22 mouse cellular contexts compared by ENCODE assay signal in the genomic region with DNA sequence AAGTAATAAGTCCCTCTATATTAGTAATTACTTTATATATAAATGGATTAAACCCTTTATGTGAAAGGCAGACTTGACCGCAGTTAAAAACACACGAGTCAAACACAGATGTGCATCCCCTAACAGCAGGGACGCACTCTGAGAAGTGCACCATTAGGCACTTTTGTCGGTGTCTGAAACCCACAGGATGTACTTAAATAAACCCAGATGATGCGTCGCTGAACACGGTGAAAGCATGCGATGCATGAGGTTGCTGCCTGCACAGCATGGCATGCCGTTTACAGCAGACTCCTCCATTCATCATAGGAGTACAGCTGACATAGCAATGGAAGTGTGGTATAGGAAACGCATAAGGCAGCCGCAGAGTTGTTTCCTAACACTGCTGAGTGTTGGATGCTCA. TPM values are rescaled to one million over a fixed set of nuclear protein-coding genes. Genes with fewer than 3 reads are reported as not detected.
DNase-seq lines count a peak whose midpoint lies in the region; ATAC-seq and TF ChIP-seq lines count a peak whose summit lies in the region.
"Had no signal": no experiment of that assay in that cellular context is flagged by ENCODE, and none has a peak within 500 bp of the region (broad histone marks: within the 10 kb centered on the region; RNA-seq: fewer than 3 reads in every experiment).

No protein-coding gene starts in this region.

- no peaks in the 10 kb centered on the region for H3K9me3 ChIP-seq in limb, embryonic 11.5 days (ENCODE audit: control insufficient read depth, low read length)
- no peaks in the 10 kb centered on the region for H3K9me3 ChIP-seq in kidney, embryonic 14.5 days (ENCODE audit: control insufficient read depth, low read length)
- H3K9me3 ChIP-seq: forebrain, embryonic 13.5 days; G1E; heart, embryonic 12.5 days; hindbrain, embryonic 15.5 days had no signal

- no peak for ATAC-seq in limb, embryonic 11.5 days (ENCODE audit: insufficient number of reproducible peaks, low FRiP score, low TSS enrichment, low read depth)
- ATAC-seq in kidney, embryonic 14.5 days (ENCODE audit: low FRiP score, low TSS enrichment) = no peak
- ATAC-seq: CD4-positive, CD25-positive, alpha-beta regulatory T cell, adult 4 months; forebrain, embryonic 13.5 days; forebrain, postnatal 0 days; inflammation-experienced regulatory T-cells, adult 6 months; intestine, postnatal 0 days had no signal

- no peak overlapping the region for H3K4me3 ChIP-seq in limb, embryonic 11.5 days (ENCODE audit: low read depth, low read length)
- no peak overlapping the region for H3K4me3 ChIP-seq in kidney, embryonic 14.5 days (ENCODE audit: low read length)
- H3K4me3 ChIP-seq: forebrain, embryonic 13.5 days; heart, embryonic 12.5 days; hindbrain, embryonic 15.5 days had no signal

- TF ChIP-seq POLR2A in brain, embryonic 14.5 days (IDR thresholded peaks at IDR 0.05; ENCODE audit: borderline replicate concordance, extremely low read depth, insufficient read depth, insufficient read length, poor library complexity, severe bottlenecking) = no peak

- no peak overlapping the region for H3K4me2 ChIP-seq in limb, embryonic 11.5 days (ENCODE audit: low read depth, severe bottlenecking)
- H3K4me2 ChIP-seq in kidney, embryonic 14.5 days (replicated peaks; ENCODE audit: low read depth, low read length) = no peak overlapping the region
- H3K4me2 ChIP-seq: forebrain, embryonic 13.5 days; heart, embryonic 12.5 days; hindbrain, embryonic 15.5 days had no signal

- peak; percentile 27 for DNase-seq in heart, adult 11 months
- no peak for DNase-seq in heart, postnatal 36 days
- peak; percentile 75 for DNase-seq in A20 (ENCODE audit: low read depth, low spot score)
- DNase-seq in brain, embryonic 14.5 days (ENCODE audit: low read depth) = peak; percentile 19
- DNase-seq in limb, embryonic 11.5 days (ENCODE audit: low spot score) = peak; percentile 47
- DNase-seq in frontal cortex, postnatal 10 days (ENCODE audit: low spot score in 2 of 2) = no peak
- DNase-seq: adrenal gland, adult 8-10 months; adrenal gland, postnatal 36 days; B cell, adult 2 months; cerebellum, adult 11 months; cerebellum, adult 9-10 months; cerebellum, postnatal 25 days; forebrain, postnatal 0 days; gastrocnemius, postnatal 10 days had no signal

- no peak overlapping the region for H3K27ac ChIP-seq in limb, embryonic 11.5 days (replicated peaks; ENCODE audit: low read depth, low read length)
- H3K27ac ChIP-seq in kidney, embryonic 14.5 days (ENCODE audit: low read depth, low read length) = no peak overlapping the region
- H3K27ac ChIP-seq: forebrain, embryonic 13.5 days; hindbrain, embryonic 15.5 days had no signal

- no peaks in the 10 kb centered on the region for H3K36me3 ChIP-seq in limb, embryonic 11.5 days (ENCODE audit: control insufficient read depth, insufficient read depth, low read length)
- no peaks in the 10 kb centered on the region for H3K36me3 ChIP-seq in kidney, embryonic 14.5 days (ENCODE audit: control insufficient read depth, insufficient read depth, low read length)
- H3K36me3 ChIP-seq: G1E; heart, embryonic 12.5 days; hindbrain, embryonic 15.5 days had no signal

- H3K27me3 ChIP-seq in limb, embryonic 11.5 days (ENCODE audit: control insufficient read depth, insufficient read depth, low read length) = no peaks in the 10 kb centered on the region
- no peaks in the 10 kb centered on the region for H3K27me3 ChIP-seq in kidney, embryonic 14.5 days (ENCODE audit: control insufficient read depth, insufficient read depth, low read length)
- H3K27me3 ChIP-seq: hindbrain, embryonic 15.5 days had no signal

- TF ChIP-seq CTCF in brain, embryonic 14.5 days (IDR thresholded peaks at IDR 0.05; ENCODE audit: borderline replicate concordance, extremely low read depth, insufficient read depth, insufficient read length) = no peak

- H3K4me1 ChIP-seq in limb, embryonic 11.5 days (ENCODE audit: control insufficient read depth, insufficient read depth, low read length) = no peaks in the 10 kb centered on the region
- H3K4me1 ChIP-seq in kidney, embryonic 14.5 days (ENCODE audit: control insufficient read depth, insufficient read depth, low read length) = no peaks in the 10 kb centered on the region
- H3K4me1 ChIP-seq: heart, embryonic 12.5 days; hindbrain, embryonic 15.5 days had no signal

- intact Hi-C loops in heart, postnatal 36 days (cut with DNase I) = no loop called here

- H3K9ac ChIP-seq in limb, embryonic 11.5 days (ENCODE audit: low read length) = no peak overlapping the region
- H3K9ac ChIP-seq in kidney, embryonic 14.5 days (ENCODE audit: low read depth, low read length) = no peak overlapping the region
- H3K9ac ChIP-seq: forebrain, embryonic 13.5 days; forebrain, postnatal 0 days; heart, embryonic 12.5 days; hindbrain, embryonic 15.5 days had no signal

- 24% methylated on average over 11 of the region's 11 CpGs for WGBS in limb, embryonic 11.5 days
- 85% methylated on average over 11 of the region's 11 CpGs for WGBS in kidney, embryonic 14.5 days

RNA-seq across cellular contexts. Expression of gene Adar, which starts 14.4 kb away (rescaled TPM):
- 10 to 100 TPM; 13.2 to 13.7 TPM for total RNA-seq in heart, postnatal 36 days (2021)
- 72.0 and 78.2 TPM in 2 replicates for polyA plus RNA-seq in brain, embryonic 14.5 days (2012; rRNA removed)
- 15.8 and 18.6 TPM in 2 replicates for polyA plus RNA-seq in limb, embryonic 11.5 days (2014; fragmentation: Nextera tagmentation; extraction: Ambion mirVana)
- 7.2 and 15.0 TPM in 2 replicates for polyA plus RNA-seq in kidney, embryonic 14.5 days (2014; fragmentation: Nextera tagmentation; extraction: Ambion mirVana)

Comparison
In these comparisons a context has a peak if more than half of its experiments do, and no peak if none do; other contexts are left out.
1. DNase-seq: peak in heart, adult 11 months (single experiment), A20 (single experiment), brain, embryonic 14.5 days (single experiment) and limb, embryonic 11.5 days (single experiment); none in heart, postnatal 36 days (0 of 2) and frontal cortex, postnatal 10 days (0 of 2).